Mouse (Mus musculus): Measurements from ENCODE around the gene Hectd4. TPM values are rescaled to one million over a fixed set of nuclear protein-coding genes. Genes with fewer than 3 reads are reported as not detected.

Gene Hectd4
- polyA plus RNA-seq, 1 experiment from 2014 or later = 2.2 TPM

GRCm38 (mm10) chr5:121292309-121293165, 72.5 kb downstream of the Hectd4 start:
- H3K36me3 ChIP-seq (ENCODE audit: control insufficient read depth, insufficient read depth) = peaks cover 75% of the 10 kb centered on the region
- no peak overlapping the region for H3K4me3 ChIP-seq (ENCODE audit: low read depth, low read length)
- no peak overlapping the region for H3K27ac ChIP-seq (ENCODE audit: low read depth, low read length)
- no peaks in the 10 kb centered on the region for H3K27me3 ChIP-seq (replicated peaks; ENCODE audit: control insufficient read depth, insufficient read depth, low read length)
- H3K4me1 ChIP-seq (replicated peaks; ENCODE audit: control insufficient read depth, insufficient read depth, low read length) = no peaks in the 10 kb centered on the region
- ATAC-seq = no peak
- H3K9me3 ChIP-seq (ENCODE audit: control insufficient read depth) = no peaks in the 10 kb centered on the region
- TF ChIP-seq CTCF (IDR thresholded peaks at IDR 0.05; ENCODE audit: low read depth) = 0 out of 2 replicates have a peak, but pooled peaks have one; percentile 10
- H3K9ac ChIP-seq (ENCODE audit: low read depth, low read length) = no peak overlapping the region
- WGBS = 71% methylated on average over 16 of the region's 16 CpGs
- no peak overlapping the region for H3K4me2 ChIP-seq (replicated peaks; ENCODE audit: low read depth)

DNA sequence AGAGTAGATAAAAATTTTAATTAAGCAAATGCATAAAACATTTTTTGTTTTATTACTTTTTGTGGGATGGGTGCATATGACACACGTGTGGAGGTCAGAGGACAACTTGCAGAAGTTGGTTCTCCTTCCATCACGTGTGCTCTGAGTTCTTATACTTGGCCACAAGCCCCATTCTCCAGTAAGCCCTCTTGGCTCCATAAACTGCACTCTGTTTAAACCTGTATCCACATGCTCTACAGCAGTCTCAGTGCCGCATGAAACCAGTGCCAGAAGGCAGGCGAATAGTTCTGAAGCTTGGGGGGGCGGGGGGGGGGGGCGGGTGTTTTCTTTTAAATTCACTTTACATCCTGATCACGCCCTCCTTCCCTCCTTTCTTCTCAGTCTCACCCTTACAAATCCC, 85.0 kb downstream of the Hectd4 start:
- H3K9ac ChIP-seq (ENCODE audit: low read depth, low read length) = no peak overlapping the region
- TF ChIP-seq CTCF (IDR thresholded peaks at IDR 0.05; ENCODE audit: low read depth) = no peak
- H3K4me2 ChIP-seq (replicated peaks; ENCODE audit: low read depth) = no peak overlapping the region
- no peak overlapping the region for H3K4me3 ChIP-seq (ENCODE audit: low read depth, low read length)
- no peaks in the 10 kb centered on the region for H3K27me3 ChIP-seq (replicated peaks; ENCODE audit: control insufficient read depth, insufficient read depth, low read length)
- 87% methylated on average over 7 of the region's 7 CpGs for WGBS
- peaks cover 90% of the 10 kb centered on the region for H3K36me3 ChIP-seq (ENCODE audit: control insufficient read depth, insufficient read depth)
- no peaks in the 10 kb centered on the region for H3K4me1 ChIP-seq (replicated peaks; ENCODE audit: control insufficient read depth, insufficient read depth, low read length)
- H3K9me3 ChIP-seq (ENCODE audit: control insufficient read depth) = no peaks in the 10 kb centered on the region
- ATAC-seq = no peak
- H3K27ac ChIP-seq (ENCODE audit: low read depth, low read length) = no peak overlapping the region

- no peak overlapping the region for H3K27ac ChIP-seq (ENCODE audit: low read depth, low read length)
- no peak overlapping the region for H3K4me3 ChIP-seq (ENCODE audit: low read depth, low read length)
- H3K9ac ChIP-seq (ENCODE audit: low read depth, low read length) = no peak overlapping the region
- no peaks in the 10 kb centered on the region for H3K27me3 ChIP-seq (replicated peaks; ENCODE audit: control insufficient read depth, insufficient read depth, low read length)
- no peak for ATAC-seq
- no peak overlapping the region for H3K4me2 ChIP-seq (replicated peaks; ENCODE audit: low read depth)
- peaks cover 95% of the 10 kb centered on the region for H3K36me3 ChIP-seq (ENCODE audit: control insufficient read depth, insufficient read depth)
- H3K4me1 ChIP-seq (replicated peaks; ENCODE audit: control insufficient read depth, insufficient read depth, low read length) = no peaks in the 10 kb centered on the region
- TF ChIP-seq CTCF (IDR thresholded peaks at IDR 0.05; ENCODE audit: low read depth) = no peak
- H3K9me3 ChIP-seq (ENCODE audit: control insufficient read depth) = no peaks in the 10 kb centered on the region
- WGBS = 85% methylated on average over 3 of the region's 3 CpGs
Observed at GRCm38 (mm10) chr5:121307620-121308019, 87.6 kb downstream of the Hectd4 start.

DNA sequence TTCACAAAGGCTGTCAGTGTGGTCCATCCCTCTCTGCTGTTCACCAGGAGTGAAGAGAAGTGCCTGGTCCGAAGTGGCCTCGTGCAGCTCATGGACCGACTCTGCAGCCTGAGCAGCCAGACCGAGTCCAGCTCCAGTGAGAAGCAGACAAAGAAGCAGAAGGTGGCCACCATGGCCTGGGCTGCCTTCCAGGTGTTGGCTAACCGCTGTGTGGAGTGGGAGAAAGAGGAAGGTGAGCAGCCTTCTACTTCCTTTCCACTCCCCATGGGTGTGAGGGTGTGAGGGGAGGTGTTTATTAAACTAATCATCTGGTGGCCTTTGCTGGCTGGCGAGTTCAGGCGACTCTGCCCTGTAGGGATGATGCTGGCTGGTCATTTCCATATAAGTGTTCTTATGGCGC, 91.6 kb downstream of the Hectd4 start:
- no peak overlapping the region for H3K4me2 ChIP-seq (replicated peaks; ENCODE audit: low read depth)
- H3K9me3 ChIP-seq (ENCODE audit: control insufficient read depth) = no peaks in the 10 kb centered on the region
- no peak overlapping the region for H3K9ac ChIP-seq (ENCODE audit: low read depth, low read length)
- H3K36me3 ChIP-seq (ENCODE audit: control insufficient read depth, insufficient read depth) = peaks cover 98% of the 10 kb centered on the region
- H3K4me1 ChIP-seq (replicated peaks; ENCODE audit: control insufficient read depth, insufficient read depth, low read length) = no peaks in the 10 kb centered on the region
- no peak for ATAC-seq
- H3K27me3 ChIP-seq (replicated peaks; ENCODE audit: control insufficient read depth, insufficient read depth, low read length) = no peaks in the 10 kb centered on the region
- 90% methylated on average over 8 of the region's 8 CpGs for WGBS
- H3K4me3 ChIP-seq (ENCODE audit: low read depth, low read length) = no peak overlapping the region
- H3K27ac ChIP-seq (ENCODE audit: low read depth, low read length) = no peak overlapping the region
- TF ChIP-seq CTCF (IDR thresholded peaks at IDR 0.05; ENCODE audit: low read depth) = no peak

DNA sequence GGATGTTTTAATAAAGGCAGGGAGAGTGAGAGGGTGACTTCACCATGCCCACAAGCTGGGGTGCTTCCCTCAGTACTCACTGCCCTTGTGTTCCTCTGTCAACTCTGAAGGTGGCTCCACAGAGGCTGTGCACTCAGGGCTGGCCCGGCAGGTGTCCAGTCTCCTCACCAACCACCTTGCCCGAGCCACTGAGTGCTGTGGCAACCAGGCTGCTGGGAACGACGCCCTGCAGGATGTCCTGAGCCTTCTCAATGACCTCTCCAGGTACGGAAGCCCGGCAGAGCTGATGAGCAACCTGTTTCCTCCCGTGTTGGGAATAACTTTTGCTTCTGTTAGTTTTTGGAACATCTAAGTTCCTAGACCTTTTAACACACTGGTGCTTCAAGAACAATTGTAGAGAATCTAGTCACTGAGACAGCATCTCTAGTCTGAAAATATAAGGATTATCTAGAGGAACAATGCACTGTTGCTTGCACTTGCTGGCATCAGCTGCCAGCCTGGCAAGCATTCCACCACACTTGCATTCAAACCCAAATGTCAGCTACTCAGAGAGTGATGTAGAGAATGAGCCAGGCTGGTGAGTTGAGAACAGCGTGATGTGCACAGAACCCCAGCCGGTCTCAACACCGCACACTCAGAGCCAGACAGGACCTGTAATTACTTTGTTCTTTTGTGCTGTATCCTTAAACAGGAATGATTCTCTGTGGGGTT, 93.9 kb downstream of the Hectd4 start:
- Histone ChIP-seq H3K27ac (ENCODE audit: low read depth, low read length) (no peak overlapping the region), H3K36me3 (ENCODE audit: control insufficient read depth, insufficient read depth) (peaks cover 98% of the 10 kb centered on the region), H3K9ac (ENCODE audit: low read depth, low read length) (no peak overlapping the region), H3K27me3 (replicated peaks; ENCODE audit: control insufficient read depth, insufficient read depth, low read length) (no peaks in the 10 kb centered on the region), H3K9me3 (ENCODE audit: control insufficient read depth) (no peaks in the 10 kb centered on the region), H3K4me1 (replicated peaks; ENCODE audit: control insufficient read depth, insufficient read depth, low read length) (no peaks in the 10 kb centered on the region), H3K4me3 (ENCODE audit: low read depth, low read length) (no peak overlapping the region), H3K4me2 (replicated peaks; ENCODE audit: low read depth) (no peak overlapping the region)
- TF ChIP-seq CTCF (IDR thresholded peaks at IDR 0.05; ENCODE audit: low read depth) = no peak
- 89% methylated on average over 10 of the region's 10 CpGs for WGBS
- ATAC-seq = no peak

GRCm38 (mm10) chr5:121326079-121326805, 106.2 kb downstream of the Hectd4 start:
- 94% methylated on average over 14 of the region's 14 CpGs for WGBS
- H3K4me3 ChIP-seq (ENCODE audit: low read depth, low read length) = no peak overlapping the region
- ATAC-seq = no peak
- no peak overlapping the region for H3K4me2 ChIP-seq (replicated peaks; ENCODE audit: low read depth)
- no peaks in the 10 kb centered on the region for H3K9me3 ChIP-seq (ENCODE audit: control insufficient read depth)
- H3K9ac ChIP-seq (ENCODE audit: low read depth, low read length) = no peak overlapping the region
- no peak overlapping the region for H3K27ac ChIP-seq (ENCODE audit: low read depth, low read length)
- no peak for TF ChIP-seq CTCF (IDR thresholded peaks at IDR 0.05; ENCODE audit: low read depth)
- no peaks in the 10 kb centered on the region for H3K27me3 ChIP-seq (replicated peaks; ENCODE audit: control insufficient read depth, insufficient read depth, low read length)
- peaks cover 82% of the 10 kb centered on the region for H3K36me3 ChIP-seq (ENCODE audit: control insufficient read depth, insufficient read depth)
- H3K4me1 ChIP-seq (replicated peaks; ENCODE audit: control insufficient read depth, insufficient read depth, low read length) = no peaks in the 10 kb centered on the region

Measured in intestine, postnatal 0 days (tissue).